Mouse (Mus musculus) intestine, embryonic 14.5 days (tissue): Measurements from ENCODE around the gene Ptov1. TPM values are rescaled to one million over a fixed set of nuclear protein-coding genes. Genes with fewer than 3 reads are reported as not detected.

Experiments used
- ATAC-seq: fragments of 200-750 bp; cut with Nextera tagmentation; replicated peaks from 2 replicates; pipeline ENCODE4 v1.8.0; 2017; ENCODE audit warnings: low read depth, moderate number of reproducible peaks, moderate TSS enrichment, moderate library complexity; ENCODE audit not compliant: low FRiP score, low TSS enrichment
- DNase-seq: peaks from one replicate; pipeline ENCODE4 v3.0.0-alpha.2; 2018; ENCODE audit warnings: low spot score
- H3K27ac ChIP-seq: fragments of 300-500 bp; sonication (generic); 2 replicates; pipeline ENCODE4 v1.5.1; 2014; ENCODE audit warnings: low read depth, mild to moderate bottlenecking, control low read depth
- H3K27me3 ChIP-seq: fragments of 300-500 bp; sonication (generic); replicated peaks from 2 replicates; pipeline ENCODE4 v1.6.1; 2014; ENCODE audit warnings: low read length, control low read depth; ENCODE audit not compliant: control insufficient read depth, insufficient read depth
- H3K36me3 ChIP-seq: fragments of 300-500 bp; sonication (generic); 2 replicates; pipeline ENCODE4 v1.6.1; 2014; ENCODE audit warnings: low read length, control low read depth; ENCODE audit not compliant: control insufficient read depth, insufficient read depth
- H3K4me1 ChIP-seq: fragments of 300-500 bp; sonication (generic); replicated peaks from 2 replicates; pipeline ENCODE4 v1.6.1; 2014; ENCODE audit warnings: low read length, control low read depth, mixed read lengths; ENCODE audit not compliant: control insufficient read depth, insufficient read depth
- H3K4me2 ChIP-seq: fragments of 300-500 bp; sonication (generic); 2 replicates; pipeline ENCODE4 v1.6.1; 2014; ENCODE audit warnings: low read length
- H3K4me3 ChIP-seq: fragments of 300-500 bp; sonication (generic); 2 replicates; pipeline ENCODE4 v1.5.1; 2014; ENCODE audit warnings: low read depth, low read length, control low read depth, mixed read lengths
- H3K9ac ChIP-seq: fragments of 300-500 bp; sonication (generic); 2 replicates; pipeline ENCODE4 v1.6.1; 2014; ENCODE audit warnings: mild to moderate bottlenecking, low read length
- H3K9me3 ChIP-seq: fragments of 300-500 bp; sonication (generic); 2 replicates; pipeline ENCODE4 v1.6.1; 2016; ENCODE audit warnings: low read length, control low read depth; ENCODE audit not compliant: control insufficient read depth
- WGBS: fragments of 180-500 bp; shearing (Covaris S2); extraction: QIAGEN DNeasy Blood & Tissue Kit; methylation state at CpG from one replicate; pipeline ENCODE4 v1.1.7; 2014; 5-methylcytosine and 5-hydroxymethylcytosine counted together
- polyA plus RNA-seq: library from polyadenylated mRNA; unstranded; fragments of >200 nt; fragmentation: Nextera tagmentation; extraction: Ambion mirVana; gene quantifications from 2 replicates; pipeline ENCODE4 v1.2.1, GENCODE M21; 2014

The Ptov1 gene
- polyA plus RNA-seq, result 318 and 338 TPM in 2 replicates

DNA sequence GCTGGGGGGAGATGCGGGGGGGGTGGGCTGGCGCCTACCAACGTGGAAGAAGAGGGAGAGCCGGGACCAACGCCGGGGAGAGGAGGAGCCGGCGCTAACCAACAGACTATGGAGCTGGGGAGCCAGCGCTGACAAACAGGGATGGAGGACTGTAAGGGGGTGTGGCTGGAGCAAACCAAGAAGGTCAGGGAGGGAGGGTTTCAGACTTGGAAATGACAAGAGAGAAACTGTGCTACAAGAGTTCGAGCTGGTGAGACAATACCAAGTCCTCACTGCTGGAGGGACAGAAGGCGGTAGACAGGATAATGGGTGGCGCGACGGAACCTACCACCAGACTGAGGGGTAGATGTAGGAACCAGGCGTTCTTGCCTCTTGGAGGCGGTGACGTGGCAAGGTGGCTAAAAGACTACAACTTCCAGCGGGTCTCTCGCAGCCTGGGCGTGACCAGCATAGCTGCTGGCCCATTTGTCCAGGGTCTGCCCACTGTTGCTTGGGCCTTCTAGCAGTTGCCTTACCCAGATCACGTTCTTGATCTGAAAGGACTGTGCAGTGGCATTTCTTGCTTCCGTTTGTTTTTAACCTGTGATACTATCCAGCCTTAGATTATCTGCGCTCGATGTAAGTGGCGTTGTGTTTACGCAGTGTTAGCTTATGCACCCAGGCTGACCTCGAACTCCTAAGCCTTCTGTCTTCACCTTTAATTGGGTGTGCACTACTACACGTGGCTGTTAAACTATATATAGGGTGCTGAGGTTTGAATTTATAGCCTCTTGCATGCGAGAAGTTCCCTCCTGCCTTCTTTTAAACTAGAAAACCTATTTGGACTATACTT is at the start of gene Ptov1:
Gene Ptov1, minus strand, starts transcription at position 92 of the 832 bp plus-strand sequence.
- DNase-seq, result peak; percentile 96
- Histone ChIP-seq H3K4me1 (peaks cover 40% of the 10 kb centered on the region), H3K4me2 (peak within 1 kb of the TSS; percentile 79), H3K9ac (peak within 1 kb of the TSS; percentile 97), H3K9me3 (no peaks in the 10 kb centered on the region), H3K27me3 (no peaks in the 10 kb centered on the region), H3K36me3 (peaks cover 20% of the 10 kb centered on the region), H3K4me3 (peak within 1 kb of the TSS; percentile 97), H3K27ac (peak within 1 kb of the TSS; percentile 99)
- WGBS, result 4% methylated on average over 29 of the region's 29 CpGs
- ATAC-seq, result peak; percentile 89

DNA sequence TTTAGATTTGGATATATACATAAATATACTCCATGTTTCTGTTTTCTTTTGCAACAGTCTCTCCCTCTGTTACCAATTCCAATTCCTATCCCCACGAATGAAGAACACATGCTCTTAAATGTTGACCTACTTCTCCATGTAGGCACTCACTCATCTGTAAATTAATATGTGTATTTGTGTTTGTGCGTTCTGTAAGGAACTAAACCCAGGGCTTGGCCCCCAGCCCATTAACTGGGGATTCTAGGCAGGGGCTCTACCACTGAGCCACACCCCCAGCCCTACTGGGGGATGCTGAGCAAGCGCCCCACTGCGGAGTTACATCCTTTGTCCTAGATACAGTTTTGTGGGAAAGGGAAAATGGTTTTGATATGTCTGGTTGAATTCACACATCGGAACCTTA is 49.5 kb upstream of the Ptov1 start:
- no peak for DNase-seq
- H3K4me3 ChIP-seq, result no peak overlapping the region
- H3K9me3 ChIP-seq, result no peaks in the 10 kb centered on the region
- H3K27me3 ChIP-seq, result no peaks in the 10 kb centered on the region
- WGBS, result 88% methylated on average over 5 of the region's 5 CpGs
- no peak for ATAC-seq
- no peak overlapping the region for H3K9ac ChIP-seq
- H3K4me2 ChIP-seq, result no peak overlapping the region
- no peak overlapping the region for H3K27ac ChIP-seq
- no peaks in the 10 kb centered on the region for H3K4me1 ChIP-seq
- peaks cover 48% of the 10 kb centered on the region for H3K36me3 ChIP-seq

DNA sequence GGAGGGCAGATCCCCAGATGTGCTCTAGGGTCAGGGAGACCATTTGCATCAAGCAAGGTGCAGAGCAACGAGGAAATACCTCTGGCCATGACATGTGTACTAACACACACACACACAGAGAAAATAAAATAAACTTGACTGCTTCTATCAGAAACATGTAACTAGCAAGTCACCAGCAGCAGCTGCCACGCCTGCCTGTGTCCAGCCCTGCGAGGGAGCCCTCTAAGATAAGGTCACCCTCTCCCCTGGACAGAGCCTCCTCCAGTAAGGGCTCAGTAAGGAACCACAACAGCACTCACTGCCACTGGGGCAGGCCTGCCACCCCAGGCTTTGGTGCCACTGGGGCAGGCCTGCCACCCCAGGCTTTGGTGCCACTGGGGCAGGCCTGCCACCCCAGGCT is 48.6 kb upstream of the Ptov1 start:
- H3K4me3 ChIP-seq, result no peak overlapping the region
- peaks cover 50% of the 10 kb centered on the region for H3K36me3 ChIP-seq
- no peak for DNase-seq
- no peak for ATAC-seq
- H3K9ac ChIP-seq, result no peak overlapping the region
- no peak overlapping the region for H3K27ac ChIP-seq
- no peaks in the 10 kb centered on the region for H3K4me1 ChIP-seq
- H3K27me3 ChIP-seq, result no peaks in the 10 kb centered on the region
- H3K9me3 ChIP-seq, result no peaks in the 10 kb centered on the region
- 67% methylated on average over 3 of the region's 3 CpGs for WGBS
- no peak overlapping the region for H3K4me2 ChIP-seq

DNA sequence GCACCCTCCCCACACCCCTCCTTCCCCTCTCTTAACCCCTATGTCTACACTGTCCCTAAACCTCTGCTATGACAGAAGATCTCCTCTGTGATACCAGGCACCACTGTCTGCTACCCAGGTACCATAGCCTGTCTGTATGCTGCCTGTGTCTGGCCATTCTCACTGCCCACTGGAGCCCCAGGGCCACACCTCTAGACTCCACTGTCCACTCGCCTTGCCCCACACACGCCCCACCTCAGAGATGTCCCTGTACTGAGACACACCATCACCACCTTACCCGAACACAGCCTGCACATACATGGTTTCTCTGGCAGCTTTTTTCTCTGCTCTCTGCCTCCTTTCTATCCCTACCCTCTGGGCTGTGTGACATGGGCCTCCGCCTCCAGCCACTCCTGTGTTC is 47.3 kb upstream of the Ptov1 start:
- 86% methylated on average over 4 of the region's 4 CpGs for WGBS
- Histone ChIP-seq H3K27me3 (no peaks in the 10 kb centered on the region), H3K4me2 (no peak overlapping the region), H3K9ac (no peak overlapping the region), H3K27ac (no peak overlapping the region), H3K4me1 (no peaks in the 10 kb centered on the region), H3K36me3 (peaks cover 49% of the 10 kb centered on the region), H3K4me3 (no peak overlapping the region), H3K9me3 (no peaks in the 10 kb centered on the region)
- ATAC-seq, result peak; percentile 28; the same call in 1 of the 2 replicates
- no peak for DNase-seq

DNA sequence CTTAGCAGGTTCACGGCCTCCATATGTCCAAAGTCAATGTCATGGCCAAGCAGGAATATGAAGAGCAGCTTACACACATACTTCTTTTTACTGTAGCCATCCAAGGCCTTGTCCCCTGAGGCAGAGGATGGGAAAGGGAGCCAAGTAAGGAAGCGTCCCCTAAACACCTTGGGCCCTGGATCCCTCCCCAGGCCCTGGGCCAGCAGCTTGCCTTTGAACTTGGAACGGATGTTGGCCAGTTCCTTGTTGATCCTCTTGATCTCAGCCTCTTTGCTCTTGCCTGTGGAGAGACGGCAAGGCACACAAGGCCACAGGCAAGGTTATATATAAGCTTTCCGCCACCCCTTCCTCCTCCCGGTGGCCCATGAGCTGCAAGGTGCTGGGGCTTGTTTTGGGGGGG is 46.6 kb upstream of the Ptov1 start:
- ATAC-seq, result no peak
- H3K4me1 ChIP-seq, result no peaks in the 10 kb centered on the region
- no peak overlapping the region for H3K4me2 ChIP-seq
- no peak overlapping the region for H3K27ac ChIP-seq
- peaks cover 54% of the 10 kb centered on the region for H3K36me3 ChIP-seq
- H3K4me3 ChIP-seq, result no peak overlapping the region
- H3K9me3 ChIP-seq, result no peaks in the 10 kb centered on the region
- no peak overlapping the region for H3K9ac ChIP-seq
- 83% methylated on average over 6 of the region's 6 CpGs for WGBS
- H3K27me3 ChIP-seq, result no peaks in the 10 kb centered on the region
- no peak for DNase-seq

DNA sequence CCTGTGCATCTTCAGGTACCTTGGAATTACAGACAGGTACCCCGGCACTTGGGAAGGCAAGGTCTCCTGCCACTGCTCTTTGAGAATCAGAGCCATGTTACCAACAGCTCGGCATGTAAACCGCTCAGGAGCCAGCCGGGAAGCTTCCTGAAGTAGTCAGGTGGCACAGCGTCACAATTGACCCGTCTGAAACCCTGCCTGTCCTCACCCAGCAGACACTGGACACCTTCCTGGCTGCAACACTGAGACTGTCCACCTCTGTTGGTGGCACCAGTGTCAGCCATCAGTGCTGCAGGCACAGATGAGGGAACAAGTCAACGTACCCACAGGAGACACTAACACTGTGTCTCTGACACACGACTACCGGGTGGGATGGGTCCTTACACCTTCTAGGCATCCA is 45.7 kb upstream of the Ptov1 start:
- WGBS, result 97% methylated on average over 9 of the region's 9 CpGs
- no peaks in the 10 kb centered on the region for H3K27me3 ChIP-seq

DNA sequence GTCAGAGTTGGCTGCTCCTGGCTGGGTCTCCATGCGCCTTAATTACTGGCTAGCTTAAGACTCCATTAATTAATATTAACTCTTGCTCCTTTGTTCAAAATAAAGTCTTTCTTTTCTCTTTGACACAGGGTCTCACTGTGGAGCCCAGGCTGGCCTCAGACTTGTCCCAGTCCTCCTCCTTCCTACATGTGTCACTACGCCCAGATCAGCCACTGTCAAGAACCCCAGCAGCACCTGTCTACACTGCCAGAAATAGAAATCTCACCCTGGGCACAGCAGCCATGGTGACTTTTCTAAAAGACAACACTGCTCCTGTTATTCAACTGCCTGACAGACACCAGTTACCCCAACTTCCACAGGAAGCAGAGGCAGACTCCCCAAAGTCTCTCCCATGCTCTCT is 44.8 kb upstream of the Ptov1 start:
- no peak overlapping the region for H3K9ac ChIP-seq
- no peaks in the 10 kb centered on the region for H3K4me1 ChIP-seq
- H3K4me2 ChIP-seq, result no peak overlapping the region
- ATAC-seq (no peak), DNase-seq (no peak)
- H3K9me3 ChIP-seq, result no peaks in the 10 kb centered on the region
- no peak overlapping the region for H3K27ac ChIP-seq
- H3K27me3 ChIP-seq, result no peaks in the 10 kb centered on the region
- 97% methylated on average over 2 of the region's 2 CpGs for WGBS
- H3K36me3 ChIP-seq, result peaks cover 70% of the 10 kb centered on the region
- no peak overlapping the region for H3K4me3 ChIP-seq

More for the DNA sequence above, 45.7 kb upstream of the Ptov1 start:
- ATAC-seq (no peak), DNase-seq (no peak)
- H3K36me3 ChIP-seq, result peaks cover 62% of the 10 kb centered on the region
- no peaks in the 10 kb centered on the region for H3K4me1 ChIP-seq
- no peak overlapping the region for H3K27ac ChIP-seq
- no peaks in the 10 kb centered on the region for H3K9me3 ChIP-seq
- H3K9ac ChIP-seq, result no peak overlapping the region
- no peak overlapping the region for H3K4me3 ChIP-seq
- H3K4me2 ChIP-seq, result no peak overlapping the region

DNA sequence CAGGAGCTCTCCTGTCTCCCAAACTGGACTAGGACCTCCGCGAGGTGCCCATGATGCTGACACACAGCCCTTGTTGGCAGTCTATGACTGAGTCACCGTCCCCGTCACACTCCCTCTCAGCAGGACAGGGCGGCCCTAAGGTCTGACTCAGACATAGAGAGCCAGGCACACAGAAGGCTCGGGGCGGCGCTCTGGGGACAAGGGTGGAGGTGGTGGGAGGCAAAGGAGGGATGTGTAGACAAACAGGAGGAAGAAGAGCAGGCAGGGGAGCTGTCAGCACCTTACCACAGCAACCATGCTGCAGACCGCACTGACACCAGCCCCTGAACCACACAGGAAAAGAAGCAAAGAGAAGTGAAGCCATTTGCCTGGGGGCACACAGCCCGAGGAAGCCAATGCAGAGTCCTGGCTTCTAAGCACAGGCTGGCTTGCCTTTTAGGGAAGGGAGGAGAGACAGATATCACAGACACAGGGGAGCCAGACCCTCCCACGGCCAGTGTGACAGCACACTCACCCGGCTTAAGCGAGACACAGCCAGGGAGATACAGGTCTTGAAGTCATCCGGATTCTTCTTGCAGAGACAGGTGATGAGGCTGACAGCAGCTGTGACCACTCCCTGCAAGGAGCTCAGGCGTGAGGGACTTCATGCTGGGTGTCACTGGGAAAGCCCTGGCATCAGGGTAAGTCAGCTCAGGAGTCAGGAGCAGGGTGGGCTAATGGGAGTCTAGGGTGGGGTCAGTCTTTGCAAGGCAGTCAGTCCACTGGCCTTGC is 39.3 kb upstream of the Ptov1 start:
- Histone ChIP-seq H3K9me3 (no peaks in the 10 kb centered on the region), H3K27me3 (no peaks in the 10 kb centered on the region), H3K27ac (no peak overlapping the region), H3K9ac (no peak overlapping the region), H3K4me3 (no peak overlapping the region), H3K36me3 (peaks cover 95% of the 10 kb centered on the region), H3K4me1 (no peaks in the 10 kb centered on the region), H3K4me2 (no peak overlapping the region)
- WGBS, result 92% methylated on average over 15 of the region's 15 CpGs
- no peak for ATAC-seq
- no peak for DNase-seq
